Mouse (Mus musculus): ENCODE measurements at regions not wholly inside any gene's neighbourhood (a gene's known extent, or its start where the extent isn't known, plus 50 kb on each side); places are given as distances from the start of the nearest gene placed in this dataset.

DNA sequence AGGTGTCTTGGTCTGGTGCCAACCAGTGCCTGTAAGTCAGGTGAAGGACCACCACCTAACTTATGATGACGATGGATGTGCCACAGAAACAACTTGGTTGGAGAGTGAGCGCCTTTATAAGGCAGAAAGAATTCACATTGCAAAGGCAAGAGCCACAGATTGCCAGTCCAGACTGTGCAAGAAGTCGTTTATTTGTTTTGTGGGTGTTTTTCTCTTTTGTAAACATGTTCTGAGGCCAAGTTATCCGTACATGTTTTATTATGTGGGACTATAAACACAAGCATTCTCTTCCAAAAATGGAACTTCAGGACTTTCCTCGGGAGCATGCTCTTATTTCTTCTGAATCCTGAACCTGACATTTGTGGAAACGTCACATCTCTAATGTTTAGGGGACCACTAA lies 369.8 kb upstream of the Nt5c1b start:
- Histone ChIP-seq H3K9ac (no peak overlapping the region), H3K27me3 (no peaks in the 10 kb centered on the region), H3K9me3 (replicated peaks) (no peaks in the 10 kb centered on the region), H3K4me1 (peaks cover 15% of the 10 kb centered on the region; the same call in 1 of the 2 replicates), H3K27ac (no peak overlapping the region), H3K36me3 (no peaks in the 10 kb centered on the region), H3K4me3 (replicated peaks) (no peak overlapping the region), H3K4me2 (no peak overlapping the region)
- ATAC-seq (replicated peaks; ENCODE audit: low FRiP score): no peak
- 67% methylated on average over 6 of the region's 6 CpGs for WGBS

DNA sequence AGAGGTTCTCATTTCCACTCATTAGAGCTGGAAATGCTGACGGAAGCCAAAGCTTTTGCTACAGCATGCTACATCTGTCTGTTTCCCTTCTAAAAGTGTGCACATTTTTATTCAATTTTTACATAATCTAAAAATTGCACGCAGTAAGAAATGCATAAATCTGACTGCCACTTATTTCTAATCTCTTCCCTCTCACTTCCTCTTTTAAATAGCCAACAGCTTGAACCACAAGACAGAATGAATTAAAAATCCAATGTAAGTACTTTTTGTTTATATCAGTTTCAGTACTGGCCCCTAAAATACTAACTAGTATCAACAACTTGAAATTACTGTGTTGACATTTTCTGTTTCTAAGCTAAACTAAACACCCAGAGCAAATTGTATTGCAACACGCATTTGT lies 361.3 kb upstream of the Nt5c1b start:
- Histone ChIP-seq H3K9ac (no peak overlapping the region), H3K4me1 (no peaks in the 10 kb centered on the region), H3K27me3 (no peaks in the 10 kb centered on the region), H3K4me2 (no peak overlapping the region), H3K27ac (no peak overlapping the region), H3K4me3 (replicated peaks) (no peak overlapping the region), H3K9me3 (replicated peaks) (no peaks in the 10 kb centered on the region), H3K36me3 (no peaks in the 10 kb centered on the region)
- WGBS: 69% methylated on average over 3 of the region's 3 CpGs
- ATAC-seq (replicated peaks; ENCODE audit: low FRiP score): no peak

DNA sequence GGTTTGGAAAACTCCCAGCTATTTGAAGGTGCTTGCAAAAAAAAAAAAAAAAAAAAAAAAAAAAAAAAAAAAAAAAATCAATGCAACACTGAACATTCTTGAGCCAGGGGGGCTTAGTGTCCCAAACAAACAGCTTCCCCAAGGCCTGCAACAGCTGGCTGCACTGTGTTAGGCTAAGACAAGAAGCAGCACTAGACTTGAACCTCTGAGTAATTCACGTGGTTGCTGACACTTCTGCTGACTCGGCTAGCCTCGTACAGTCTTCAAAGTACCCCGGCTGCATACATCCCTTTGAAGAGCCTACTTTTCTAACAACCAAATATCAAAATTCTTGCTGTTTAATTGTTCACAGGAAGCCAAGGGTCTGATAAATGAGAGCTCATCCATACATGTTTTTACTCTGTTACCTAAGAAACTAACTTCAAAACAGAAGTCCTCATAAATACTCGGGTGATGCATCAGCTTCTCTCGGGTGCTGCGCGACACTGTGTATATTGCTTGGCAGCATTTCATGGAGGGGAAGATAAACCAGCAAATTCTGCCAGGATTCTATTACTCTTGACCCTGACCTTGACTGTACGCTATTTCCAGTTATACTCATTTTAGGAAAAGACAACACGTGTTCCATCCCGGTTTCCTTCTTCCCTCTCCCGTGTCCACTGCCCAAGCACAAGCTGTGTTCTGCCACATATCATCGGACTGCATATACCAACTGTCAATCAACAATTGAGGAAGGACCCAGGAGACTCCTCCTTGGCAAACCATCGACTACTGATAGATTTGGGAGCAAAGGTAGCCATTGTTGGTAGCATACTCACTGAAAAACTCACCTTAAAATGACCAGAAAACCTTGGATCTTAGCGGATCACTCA lies 352.8 kb upstream of the Nt5c1b start:
- H3K27me3 ChIP-seq: no peaks in the 10 kb centered on the region
- H3K4me3 ChIP-seq (replicated peaks): no peak overlapping the region
- H3K4me2 ChIP-seq: no peak overlapping the region
- no peaks in the 10 kb centered on the region for H3K9me3 ChIP-seq (replicated peaks)
- WGBS: 57% methylated on average over 15 of the region's 15 CpGs
- H3K36me3 ChIP-seq: no peaks in the 10 kb centered on the region
- no peak for ATAC-seq (replicated peaks; ENCODE audit: low FRiP score)
- no peak overlapping the region for H3K9ac ChIP-seq
- no peak overlapping the region for H3K27ac ChIP-seq
- H3K4me1 ChIP-seq: no peaks in the 10 kb centered on the region

DNA sequence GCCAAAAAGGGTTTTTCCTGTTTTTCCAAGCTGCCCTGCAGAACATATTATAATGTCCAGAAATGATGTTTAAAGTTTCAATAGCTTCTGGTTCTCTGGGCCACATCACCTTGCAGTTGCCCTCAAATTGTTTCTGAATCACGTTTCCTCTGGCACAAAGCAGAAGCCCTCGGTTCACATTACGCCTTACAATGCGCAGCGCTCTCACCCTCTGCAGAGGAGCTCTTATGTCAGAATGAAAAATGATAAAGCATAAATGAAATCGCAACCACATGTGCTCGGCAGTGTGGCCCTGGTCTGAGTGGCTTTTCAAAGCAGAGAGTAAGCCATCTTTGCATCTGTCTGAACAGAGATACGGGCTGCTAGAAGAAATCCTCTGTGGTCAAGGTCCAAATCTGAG lies 334.3 kb upstream of the Nt5c1b start:
- Histone ChIP-seq H3K27ac (no peak overlapping the region), H3K4me3 (replicated peaks) (no peak overlapping the region), H3K36me3 (no peaks in the 10 kb centered on the region), H3K4me1 (no peaks in the 10 kb centered on the region), H3K9ac (no peak overlapping the region), H3K4me2 (no peak overlapping the region), H3K27me3 (no peaks in the 10 kb centered on the region), H3K9me3 (replicated peaks) (no peaks in the 10 kb centered on the region)
- whole genome bisulfite sequencing: 46% methylated on average over 8 of the region's 8 CpGs
- ATAC-seq (replicated peaks; ENCODE audit: low FRiP score): no peak

DNA sequence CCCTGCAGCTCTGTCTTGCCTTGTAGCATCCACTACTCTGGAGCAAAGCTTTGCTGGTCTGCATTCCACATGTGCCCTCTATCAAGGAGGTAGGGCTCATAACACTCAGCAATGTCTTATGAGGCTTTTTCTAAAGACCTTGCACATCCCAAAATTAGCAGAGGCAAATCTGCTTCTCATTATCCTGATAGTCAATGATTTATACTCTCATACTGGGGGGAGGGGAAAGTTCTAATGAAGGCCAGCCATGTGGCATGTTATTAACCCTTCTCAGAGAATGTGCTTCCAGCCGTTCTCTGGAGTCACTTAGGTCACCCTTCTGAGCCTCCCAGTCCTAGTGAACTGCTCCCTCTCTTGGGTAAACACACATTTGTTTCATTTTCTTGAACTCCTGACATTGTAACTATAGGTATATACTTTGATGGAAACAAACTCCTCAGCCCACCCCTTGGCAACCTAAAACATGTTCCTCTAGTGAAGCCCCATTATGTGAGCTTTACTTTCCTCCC lies 307.7 kb upstream of the Nt5c1b start:
- WGBS: 16% methylated on average over 1 of the region's 1 CpGs
- Histone ChIP-seq H3K9ac (no peak overlapping the region), H3K27me3 (no peaks in the 10 kb centered on the region), H3K4me2 (no peak overlapping the region), H3K9me3 (replicated peaks) (no peaks in the 10 kb centered on the region), H3K36me3 (no peaks in the 10 kb centered on the region), H3K4me3 (replicated peaks) (no peak overlapping the region), H3K4me1 (peaks cover 7% of the 10 kb centered on the region; the same call in 1 of the 2 replicates), H3K27ac (no peak overlapping the region)
- ATAC-seq (replicated peaks; ENCODE audit: low FRiP score): peak; percentile 56

DNA sequence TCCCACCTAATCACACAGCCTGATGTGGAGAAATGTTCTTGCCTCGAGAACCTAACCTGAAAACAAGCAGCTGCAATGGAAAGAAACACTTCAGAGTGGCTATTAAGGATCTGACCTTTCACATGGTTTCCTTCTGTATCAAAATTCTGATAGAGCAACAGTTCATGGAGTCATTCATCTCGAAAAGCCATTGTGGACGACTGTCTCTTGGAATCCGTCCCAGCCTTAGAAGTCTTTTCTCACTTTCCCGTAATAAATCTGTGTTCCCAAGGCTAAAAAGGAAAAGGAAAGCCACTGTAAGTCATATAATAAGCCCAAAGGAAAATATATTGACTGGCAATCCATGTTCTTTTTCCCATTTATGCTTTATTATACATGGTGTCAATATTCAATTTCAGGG lies 291.4 kb upstream of the Nt5c1b start:
- Histone ChIP-seq H3K36me3 (no peaks in the 10 kb centered on the region), H3K27me3 (no peaks in the 10 kb centered on the region), H3K4me3 (replicated peaks) (no peak overlapping the region), H3K4me2 (no peak overlapping the region), H3K27ac (no peak overlapping the region), H3K9me3 (replicated peaks) (no peaks in the 10 kb centered on the region), H3K9ac (no peak overlapping the region), H3K4me1 (0 out of 2 replicates have a peak, but pooled peaks cover 9% of the 10 kb centered on the region)
- 48% methylated on average over 5 of the region's 5 CpGs for WGBS
- no peak for ATAC-seq (replicated peaks; ENCODE audit: low FRiP score)

DNA sequence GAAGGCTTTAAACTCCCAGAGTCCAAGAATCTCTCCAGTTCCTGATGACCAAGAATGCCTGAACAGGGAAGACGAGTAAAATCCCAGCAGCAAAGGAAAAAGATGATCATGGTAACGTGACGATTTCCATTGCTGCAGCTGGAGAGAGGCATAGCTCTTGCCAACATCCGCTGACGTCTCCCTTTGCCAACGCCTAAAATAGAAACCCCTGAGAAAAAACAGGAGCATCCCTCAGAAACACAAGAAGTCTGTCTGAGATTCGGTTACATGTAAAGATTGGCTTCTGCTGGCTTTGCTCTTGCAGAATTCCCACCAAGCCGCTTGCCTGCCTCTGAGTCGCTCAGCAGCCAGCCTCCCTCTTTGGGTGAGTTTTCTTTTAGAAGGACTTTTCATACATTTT lies 290.3 kb upstream of the Nt5c1b start:
- ATAC-seq (replicated peaks; ENCODE audit: low FRiP score): no peak
- Histone ChIP-seq H3K4me3 (replicated peaks) (no peak overlapping the region), H3K27ac (no peak overlapping the region), H3K4me2 (no peak overlapping the region), H3K9ac (no peak overlapping the region), H3K9me3 (replicated peaks) (no peaks in the 10 kb centered on the region), H3K4me1 (0 out of 2 replicates have a peak, but pooled peaks cover 9% of the 10 kb centered on the region), H3K27me3 (no peaks in the 10 kb centered on the region), H3K36me3 (no peaks in the 10 kb centered on the region)
- WGBS: 50% methylated on average over 9 of the region's 9 CpGs

DNA sequence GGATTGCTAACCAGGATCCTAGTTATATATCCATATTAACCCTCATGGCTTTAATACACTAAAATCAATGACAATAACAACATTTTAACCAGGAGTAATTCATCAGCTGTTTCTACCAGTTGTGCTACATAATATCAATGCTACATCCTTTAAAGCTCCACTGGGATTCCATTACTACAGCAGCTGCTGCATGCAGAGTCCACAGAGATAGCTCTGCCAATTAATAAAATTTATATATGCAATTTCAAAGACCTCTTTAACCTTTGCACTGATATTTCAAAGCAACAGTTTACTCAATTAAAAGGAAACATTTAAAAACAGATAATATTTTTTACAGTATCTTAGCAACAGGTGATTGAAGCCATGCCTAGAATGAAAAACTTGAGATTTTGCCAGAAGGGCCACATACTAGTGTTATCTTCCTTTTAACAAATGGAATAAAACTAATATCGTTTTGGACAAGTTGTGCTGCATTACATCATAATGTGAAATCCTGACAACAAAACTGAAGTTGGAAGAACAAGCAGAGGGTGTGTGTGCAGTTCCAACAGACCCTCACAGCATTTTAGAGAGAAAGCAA lies 256.8 kb upstream of the Nt5c1b start:
- Histone ChIP-seq H3K27ac (no peak overlapping the region), H3K36me3 (no peaks in the 10 kb centered on the region), H3K4me1 (no peaks in the 10 kb centered on the region), H3K9me3 (replicated peaks) (no peaks in the 10 kb centered on the region), H3K9ac (no peak overlapping the region), H3K27me3 (no peaks in the 10 kb centered on the region), H3K4me3 (replicated peaks) (no peak overlapping the region), H3K4me2 (no peak overlapping the region)
- ATAC-seq (replicated peaks; ENCODE audit: low FRiP score): no peak
- 54% methylated on average over 1 of the region's 1 CpGs for WGBS

DNA sequence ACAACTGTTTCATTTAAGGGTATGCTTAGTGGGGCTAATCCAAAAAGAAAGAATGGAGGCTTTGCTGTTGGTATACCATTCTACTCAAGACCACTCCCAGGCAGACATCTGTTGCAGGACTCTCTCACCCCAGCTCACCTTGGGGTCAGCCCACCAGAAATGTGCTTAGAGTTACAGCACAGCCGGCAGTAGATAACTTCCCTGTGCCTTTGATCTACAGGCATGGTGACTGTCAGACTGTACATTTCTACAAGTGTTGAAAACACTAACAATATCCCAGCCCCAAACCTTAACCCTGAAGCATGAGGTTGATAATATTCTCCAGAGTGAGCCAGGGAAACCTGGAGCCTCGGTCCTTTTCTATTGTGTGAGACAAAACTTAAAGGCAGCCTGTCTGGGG lies 247.7 kb upstream of the Nt5c1b start:
- no peaks in the 10 kb centered on the region for H3K36me3 ChIP-seq
- H3K4me1 ChIP-seq: no peaks in the 10 kb centered on the region
- no peaks in the 10 kb centered on the region for H3K9me3 ChIP-seq (replicated peaks)
- no peak overlapping the region for H3K4me2 ChIP-seq
- no peak overlapping the region for H3K4me3 ChIP-seq (replicated peaks)
- H3K27ac ChIP-seq: no peak overlapping the region
- WGBS: 40% methylated on average over 2 of the region's 2 CpGs
- no peak overlapping the region for H3K9ac ChIP-seq
- H3K27me3 ChIP-seq: no peaks in the 10 kb centered on the region
- ATAC-seq (replicated peaks; ENCODE audit: low FRiP score): no peak

DNA sequence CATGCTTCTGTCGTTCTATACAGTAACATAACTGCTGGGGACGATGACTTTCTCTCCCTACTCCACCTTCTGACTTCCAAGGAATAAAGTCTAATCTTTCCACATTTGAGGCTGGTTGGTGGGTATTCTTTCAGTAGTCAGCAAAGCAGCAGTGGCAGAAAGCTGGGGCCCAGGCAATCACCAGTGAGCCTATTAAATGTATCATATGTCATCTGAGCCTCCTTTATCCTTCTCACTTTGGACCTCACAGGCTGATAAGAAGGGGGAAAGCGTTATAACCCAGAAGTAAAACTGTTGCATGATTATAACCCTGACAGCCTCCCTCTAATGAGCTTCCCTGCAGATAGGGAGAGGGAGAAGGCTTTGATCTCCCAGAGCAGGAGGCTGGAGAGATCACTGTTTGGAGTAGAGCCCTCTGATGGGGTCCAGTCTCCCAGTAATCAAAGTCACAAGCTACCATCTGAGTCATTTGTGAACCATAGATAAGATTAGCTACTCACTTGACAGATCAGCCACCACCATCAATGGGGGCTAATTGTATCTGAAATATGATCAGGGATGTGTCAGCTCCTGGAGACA lies 241.7 kb upstream of the Nt5c1b start:
- 23% methylated on average over 3 of the region's 3 CpGs for WGBS

DNA sequence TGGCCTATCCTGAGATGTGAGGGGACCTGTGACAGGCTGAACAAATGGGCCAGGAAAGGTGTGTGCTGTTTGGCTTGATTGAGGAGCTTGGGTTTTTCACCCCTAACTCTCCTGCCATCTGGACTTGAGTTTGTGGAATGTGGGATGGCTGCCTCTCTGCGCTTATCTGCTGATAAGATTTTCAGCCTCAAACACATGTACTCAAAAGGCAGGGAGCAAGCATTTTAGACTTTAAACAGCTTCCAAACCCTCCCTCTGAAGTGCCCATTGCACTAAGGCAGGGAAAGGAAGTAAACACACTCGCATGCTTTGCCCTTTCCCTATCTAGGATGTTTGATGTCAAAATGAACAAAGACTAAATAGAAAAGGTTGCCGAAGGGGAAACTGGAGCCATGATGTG lies 235.6 kb upstream of the Nt5c1b start:
- peak; percentile 54; the same call in 1 of the 2 replicates for ATAC-seq (replicated peaks; ENCODE audit: low FRiP score)
- no peaks in the 10 kb centered on the region for H3K36me3 ChIP-seq
- H3K4me2 ChIP-seq: no peak overlapping the region
- 29% methylated on average over 3 of the region's 3 CpGs for WGBS
- H3K4me1 ChIP-seq: 0 out of 2 replicates have a peak, but pooled peaks cover 3% of the 10 kb centered on the region
- H3K9ac ChIP-seq: no peak overlapping the region
- no peaks in the 10 kb centered on the region for H3K9me3 ChIP-seq (replicated peaks)
- H3K4me3 ChIP-seq (replicated peaks): no peak overlapping the region
- H3K27ac ChIP-seq: peak overlapping the region; percentile 45; the same call in 1 of the 2 replicates
- no peaks in the 10 kb centered on the region for H3K27me3 ChIP-seq

More for the DNA sequence above, 241.7 kb upstream of the Nt5c1b start:
- Histone ChIP-seq H3K27ac (peak overlapping the region; percentile 5; the same call in 1 of the 2 replicates), H3K9me3 (replicated peaks) (no peaks in the 10 kb centered on the region), H3K27me3 (no peaks in the 10 kb centered on the region), H3K4me1 (peaks cover 6% of the 10 kb centered on the region), H3K4me2 (no peak overlapping the region), H3K9ac (no peak overlapping the region), H3K4me3 (replicated peaks) (no peak overlapping the region), H3K36me3 (no peaks in the 10 kb centered on the region)
- peak; percentile 87 for ATAC-seq (replicated peaks; ENCODE audit: low FRiP score)

DNA sequence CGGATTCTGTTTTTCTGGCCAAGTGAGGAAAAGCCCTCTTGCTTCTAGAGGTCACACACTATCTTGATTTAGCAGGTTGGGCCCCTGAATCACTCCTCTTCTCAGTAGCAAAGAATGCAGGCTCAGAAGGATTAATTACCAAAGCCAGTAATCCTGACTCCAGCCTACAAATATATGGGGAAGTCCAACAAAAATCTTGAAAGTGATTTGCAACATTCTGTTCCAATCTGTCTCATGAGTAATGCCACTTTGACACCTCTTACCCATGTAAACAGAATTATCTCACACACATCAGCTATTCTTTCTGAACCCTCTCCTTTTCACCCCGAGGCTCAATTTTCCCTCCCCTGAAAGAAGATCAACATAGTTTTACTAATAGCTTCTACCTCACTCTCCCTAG lies 233.9 kb upstream of the Nt5c1b start:
- Histone ChIP-seq H3K27me3 (no peaks in the 10 kb centered on the region), H3K27ac (no peak overlapping the region), H3K4me1 (0 out of 2 replicates have a peak, but pooled peaks cover 3% of the 10 kb centered on the region), H3K4me3 (replicated peaks) (no peak overlapping the region), H3K9ac (no peak overlapping the region), H3K36me3 (no peaks in the 10 kb centered on the region), H3K9me3 (replicated peaks) (no peaks in the 10 kb centered on the region), H3K4me2 (no peak overlapping the region)
- WGBS: 5% methylated on average over 2 of the region's 2 CpGs
- peak; percentile 86 for ATAC-seq (replicated peaks; ENCODE audit: low FRiP score)
